Mouse (Mus musculus): ENCODE measurements around the gene Spsb1. TPM values are rescaled to one million over a fixed set of nuclear protein-coding genes. Genes with fewer than 3 reads are reported as not detected.
A peak's percentile ranks its signal among the peaks of the same experiment; 100 is the strongest.

Spsb1 gene
- polyA plus RNA-seq, 1 experiment from 2014 or later, result 15.6 TPM

- H3K27ac ChIP-seq, result no peak overlapping the region
- H3K4me1 ChIP-seq, result peaks cover 29% of the 10 kb centered on the region
- H3K9ac ChIP-seq, result no peak overlapping the region
- no peaks in the 10 kb centered on the region for H3K27me3 ChIP-seq (replicated peaks)
- H3K36me3 ChIP-seq, result no peaks in the 10 kb centered on the region
- no peak overlapping the region for H3K4me2 ChIP-seq
- H3K9me3 ChIP-seq, result no peaks in the 10 kb centered on the region
- no peak overlapping the region for H3K4me3 ChIP-seq (replicated peaks)
- ATAC-seq (ENCODE audit: insufficient read depth, low FRiP score, low read depth), result no peak
- 93% methylated on average over 5 of the region's 5 CpGs for WGBS
Measured at GRCm38 (mm10) chr4:149947396-149947795, 7.4 kb downstream of the Spsb1 start.

GRCm38 (mm10) chr4:149945194-149945593, 9.6 kb downstream of the Spsb1 start:
- WGBS, result 23% methylated on average over 9 of the region's 9 CpGs
- no peak overlapping the region for H3K9ac ChIP-seq
- no peaks in the 10 kb centered on the region for H3K9me3 ChIP-seq
- 0 out of 2 replicates have a peak overlapping the region, but pooled peaks have one; percentile 4 for H3K27ac ChIP-seq
- peak overlapping the region; percentile 19; the same call in 1 of the 2 replicates for H3K4me2 ChIP-seq
- no peaks in the 10 kb centered on the region for H3K36me3 ChIP-seq
- H3K27me3 ChIP-seq (replicated peaks), result no peaks in the 10 kb centered on the region
- H3K4me1 ChIP-seq, result peaks cover 35% of the 10 kb centered on the region
- no peak overlapping the region for H3K4me3 ChIP-seq (replicated peaks)
- ATAC-seq (ENCODE audit: insufficient read depth, low FRiP score, low read depth), result no peak

- H3K4me1 ChIP-seq, result peaks cover 38% of the 10 kb centered on the region
- H3K27ac ChIP-seq, result peak overlapping the region; percentile 60; the same call in 1 of the 2 replicates
- no peak overlapping the region for H3K9ac ChIP-seq
- no peaks in the 10 kb centered on the region for H3K36me3 ChIP-seq
- ATAC-seq (ENCODE audit: insufficient read depth, low FRiP score, low read depth), result no peak
- no peaks in the 10 kb centered on the region for H3K9me3 ChIP-seq
- H3K4me2 ChIP-seq, result no peak overlapping the region
- H3K27me3 ChIP-seq (replicated peaks), result no peaks in the 10 kb centered on the region
- H3K4me3 ChIP-seq (replicated peaks), result no peak overlapping the region
- WGBS, result 49% methylated on average over 12 of the region's 12 CpGs
Measured at GRCm38 (mm10) chr4:149944214-149944613, 10.6 kb downstream of the Spsb1 start.

- H3K4me2 ChIP-seq, result no peak overlapping the region
- H3K4me3 ChIP-seq (replicated peaks), result no peak overlapping the region
- H3K27ac ChIP-seq, result no peak overlapping the region; the same call in 1 of the 2 replicates
- no peaks in the 10 kb centered on the region for H3K9me3 ChIP-seq
- WGBS, result 39% methylated on average over 10 of the region's 10 CpGs
- peaks cover 40% of the 10 kb centered on the region for H3K4me1 ChIP-seq
- H3K9ac ChIP-seq, result no peak overlapping the region
- H3K36me3 ChIP-seq, result no peaks in the 10 kb centered on the region
- no peak for ATAC-seq (ENCODE audit: insufficient read depth, low FRiP score, low read depth)
- no peaks in the 10 kb centered on the region for H3K27me3 ChIP-seq (replicated peaks)
Measured at GRCm38 (mm10) chr4:149942831-149943741, 11.8 kb downstream of the Spsb1 start.

- no peaks in the 10 kb centered on the region for H3K9me3 ChIP-seq
- H3K4me1 ChIP-seq, result peaks cover 40% of the 10 kb centered on the region
- no peaks in the 10 kb centered on the region for H3K27me3 ChIP-seq (replicated peaks)
- H3K9ac ChIP-seq, result no peak overlapping the region
- no peak overlapping the region for H3K4me2 ChIP-seq
- no peaks in the 10 kb centered on the region for H3K36me3 ChIP-seq
- 55% methylated on average over 18 of the region's 18 CpGs for WGBS
- H3K27ac ChIP-seq, result no peak overlapping the region
- ATAC-seq (ENCODE audit: insufficient read depth, low FRiP score, low read depth), result no peak
- no peak overlapping the region for H3K4me3 ChIP-seq (replicated peaks)
Measured at GRCm38 (mm10) chr4:149941067-149941755, 13.6 kb downstream of the Spsb1 start.

GRCm38 (mm10) chr4:149938701-149939100, 16.1 kb downstream of the Spsb1 start:
- Histone ChIP-seq H3K9me3 (no peaks in the 10 kb centered on the region), H3K27me3 (replicated peaks) (no peaks in the 10 kb centered on the region), H3K4me2 (no peak overlapping the region), H3K36me3 (no peaks in the 10 kb centered on the region), H3K27ac (no peak overlapping the region), H3K4me3 (replicated peaks) (no peak overlapping the region), H3K9ac (no peak overlapping the region), H3K4me1 (peaks cover 20% of the 10 kb centered on the region)
- no peak for ATAC-seq (ENCODE audit: insufficient read depth, low FRiP score, low read depth)
- 23% methylated on average over 8 of the region's 8 CpGs for WGBS

- Histone ChIP-seq H3K36me3 (no peaks in the 10 kb centered on the region), H3K4me1 (peaks cover 11% of the 10 kb centered on the region; the same call in 1 of the 2 replicates), H3K27ac (no peak overlapping the region), H3K4me3 (replicated peaks) (no peak overlapping the region), H3K27me3 (replicated peaks) (no peaks in the 10 kb centered on the region), H3K9me3 (no peaks in the 10 kb centered on the region), H3K9ac (no peak overlapping the region), H3K4me2 (no peak overlapping the region)
- WGBS, result 52% methylated on average over 5 of the region's 5 CpGs
- no peak for ATAC-seq (ENCODE audit: insufficient read depth, low FRiP score, low read depth)
Measured at GRCm38 (mm10) chr4:149936921-149937320, 17.9 kb downstream of the Spsb1 start.

- H3K27ac ChIP-seq, result no peak overlapping the region
- WGBS, result 85% methylated on average over 6 of the region's 6 CpGs
- no peak for ATAC-seq (ENCODE audit: insufficient read depth, low FRiP score, low read depth)
- H3K4me3 ChIP-seq (replicated peaks), result no peak overlapping the region
- H3K27me3 ChIP-seq (replicated peaks), result no peaks in the 10 kb centered on the region
- no peaks in the 10 kb centered on the region for H3K9me3 ChIP-seq
- H3K9ac ChIP-seq, result no peak overlapping the region
- H3K4me2 ChIP-seq, result no peak overlapping the region
- H3K36me3 ChIP-seq, result no peaks in the 10 kb centered on the region
- H3K4me1 ChIP-seq, result peaks cover 5% of the 10 kb centered on the region; the same call in 1 of the 2 replicates
Measured at GRCm38 (mm10) chr4:149935470-149935869, 19.4 kb downstream of the Spsb1 start.

- no peaks in the 10 kb centered on the region for H3K36me3 ChIP-seq
- WGBS, result 81% methylated on average over 16 of the region's 16 CpGs
- no peak overlapping the region for H3K4me2 ChIP-seq
- H3K27ac ChIP-seq, result no peak overlapping the region
- no peak overlapping the region for H3K9ac ChIP-seq
- no peaks in the 10 kb centered on the region for H3K27me3 ChIP-seq (replicated peaks)
- no peaks in the 10 kb centered on the region for H3K9me3 ChIP-seq
- H3K4me3 ChIP-seq (replicated peaks), result no peak overlapping the region
- no peaks in the 10 kb centered on the region for H3K4me1 ChIP-seq
- ATAC-seq (ENCODE audit: insufficient read depth, low FRiP score, low read depth), result no peak
Measured at GRCm38 (mm10) chr4:149933519-149934245, 21.2 kb downstream of the Spsb1 start.

- Histone ChIP-seq H3K4me2 (no peak overlapping the region), H3K4me1 (no peaks in the 10 kb centered on the region), H3K36me3 (no peaks in the 10 kb centered on the region), H3K4me3 (replicated peaks) (no peak overlapping the region), H3K27me3 (replicated peaks) (no peaks in the 10 kb centered on the region), H3K27ac (no peak overlapping the region), H3K9me3 (no peaks in the 10 kb centered on the region), H3K9ac (no peak overlapping the region)
- no peak for ATAC-seq (ENCODE audit: insufficient read depth, low FRiP score, low read depth)
- 64% methylated on average over 7 of the region's 7 CpGs for WGBS
Measured at GRCm38 (mm10) chr4:149933025-149933424, 21.8 kb downstream of the Spsb1 start.

- ATAC-seq (ENCODE audit: insufficient read depth, low FRiP score, low read depth), result no peak
- Histone ChIP-seq H3K27ac (no peak overlapping the region), H3K4me2 (no peak overlapping the region), H3K9me3 (no peaks in the 10 kb centered on the region), H3K36me3 (no peaks in the 10 kb centered on the region), H3K4me1 (no peaks in the 10 kb centered on the region), H3K9ac (no peak overlapping the region), H3K27me3 (replicated peaks) (no peaks in the 10 kb centered on the region), H3K4me3 (replicated peaks) (no peak overlapping the region)
- 91% methylated on average over 9 of the region's 9 CpGs for WGBS
Measured at GRCm38 (mm10) chr4:149932108-149932815, 22.6 kb downstream of the Spsb1 start.

Data from stomach, embryonic 15.5 days (tissue).